Mouse (Mus musculus): ENCODE results near the gene Spint5. TPM values are rescaled to one million over a fixed set of nuclear protein-coding genes. Genes with fewer than 3 reads are reported as not detected.

The Spint5 gene
- total RNA-seq, 4 experiments from 2014 or later = not detected

Other genes with a start within 250 kb of the Spint5 start
- gene Trp53tg5, start 241.6 kb upstream of the Spint5 start, total RNA-seq (2022) = not detected
- gene Dbndd2, start 229.2 kb upstream of the Spint5 start, total RNA-seq (2022) = 100 to 1,000 TPM; 109 to 163 (median 138) TPM
- gene Pigt, start 217.8 kb upstream of the Spint5 start, total RNA-seq (2022) = 10 to 100 TPM; 75.4 to 90.5 (median 81.6) TPM
- 1 to 10 TPM in 1 of 4 experiments, under 1 TPM in 3; 0.55 to 1.1 (median 0.84) TPM for gene Wfdc2, start 152.9 kb upstream of the Spint5 start, total RNA-seq (2022)
- not detected for gene Spint3, start 141.8 kb upstream of the Spint5 start, total RNA-seq (2022)
- gene Wfdc6a, start 129.9 kb upstream of the Spint5 start, total RNA-seq (2022) = not detected
- gene Eppin, start 121.7 kb upstream of the Spint5 start, total RNA-seq (2022) = not detected
- gene Wfdc6b, start 101.8 kb upstream of the Spint5 start, total RNA-seq (2022) = not detected
- not detected for gene Wfdc8, start 101.7 kb upstream of the Spint5 start, total RNA-seq (2022)
- not detected for gene Wfdc16, start 76.5 kb upstream of the Spint5 start, total RNA-seq (2022)
- gene Wfdc10, start 59.3 kb upstream of the Spint5 start, total RNA-seq (2022) = not detected
- not detected for gene Wfdc9, start 58.7 kb upstream of the Spint5 start, total RNA-seq (2022)
- gene Wfdc11, start 41.2 kb upstream of the Spint5 start, total RNA-seq (2022) = not detected
- not detected for gene Wfdc13, start 30.2 kb upstream of the Spint5 start, total RNA-seq (2022)
- gene Spint4, start 16.8 kb upstream of the Spint5 start, total RNA-seq (2022) = not detected
- gene Wfdc3, start 30.6 kb downstream of the Spint5 start, total RNA-seq (2022) = 1 to 10 TPM in 3 of 4 experiments, under 1 TPM in 1; 0.99 to 2.4 (median 1.8) TPM
- 10 to 100 TPM; 32.6 to 36.7 (median 35.3) TPM for gene Dnttip1, start 30.7 kb downstream of the Spint5 start, total RNA-seq (2022)
- gene Ube2c, start 54.6 kb downstream of the Spint5 start, total RNA-seq (2022) = under 1 TPM in 3 of 4 experiments, not detected in 1; 0.33 to 0.81 (median 0.48) TPM
- gene Tnnc2, start 64.7 kb downstream of the Spint5 start, total RNA-seq (2022) = 1 to 10 TPM in 1 of 4 experiments, not detected in 3; 1.4 TPM
- 10 to 100 TPM; 33.0 to 44.9 (median 39.9) TPM for gene Snx21, start 70.5 kb downstream of the Spint5 start, total RNA-seq (2022)
- 10 to 100 TPM; 25.1 to 34.0 (median 27.7) TPM for gene Acot8, start 89.6 kb downstream of the Spint5 start, total RNA-seq (2022)
- gene Zswim3, start 89.8 kb downstream of the Spint5 start, total RNA-seq (2022) = 10 to 100 TPM in 1 of 4 experiments, 1 to 10 TPM in 3; 8.3 to 10.2 (median 9.5) TPM
- gene Zswim1, start 107.4 kb downstream of the Spint5 start, total RNA-seq (2022) = 10 to 100 TPM; 22.2 to 25.1 (median 22.9) TPM
- 1 to 10 TPM in 1 of 4 experiments, under 1 TPM in 1, not detected in 2; 0.54 to 1.3 TPM for gene Spata25, start 113.2 kb downstream of the Spint5 start, total RNA-seq (2022)
- gene Ctsa, start 117.6 kb downstream of the Spint5 start, total RNA-seq (2022) = 100 to 1,000 TPM in 3 of 4 experiments, 10 to 100 TPM in 1; 96.9 to 242 (median 147) TPM
- 1 to 10 TPM; 1.6 to 4.9 (median 3.6) TPM for gene Neurl2, start 118.2 kb downstream of the Spint5 start, total RNA-seq (2022)
- 100 to 1,000 TPM in 2 of 4 experiments, 10 to 100 TPM in 2; 81.0 to 114 (median 96.0) TPM for gene Pltp, start 142.4 kb downstream of the Spint5 start, total RNA-seq (2022)
- 10 to 100 TPM; 40.5 to 62.8 (median 49.0) TPM for gene Pcif1, start 164.0 kb downstream of the Spint5 start, total RNA-seq (2022)
- gene Zfp335, start 196.5 kb downstream of the Spint5 start, total RNA-seq (2022) = 10 to 100 TPM; 24.8 to 33.0 (median 29.0) TPM
- 1 to 10 TPM; 1.5 to 2.2 (median 2.0) TPM for gene Mmp9, start 225.5 kb downstream of the Spint5 start, total RNA-seq (2022)
- 100 to 1,000 TPM; 370 to 437 (median 422) TPM for gene Slc12a5, start 245.5 kb downstream of the Spint5 start, total RNA-seq (2022)